Mouse (Mus musculus): Measurements from ENCODE around the gene Muc1. TPM values are rescaled to one million over a fixed set of nuclear protein-coding genes. Genes with fewer than 3 reads are reported as not detected.

Muc1 gene
- total and polyA plus RNA-seq, 3 experiments, result 0.09 to 0.60 (median 0.38) TPM

DNA sequence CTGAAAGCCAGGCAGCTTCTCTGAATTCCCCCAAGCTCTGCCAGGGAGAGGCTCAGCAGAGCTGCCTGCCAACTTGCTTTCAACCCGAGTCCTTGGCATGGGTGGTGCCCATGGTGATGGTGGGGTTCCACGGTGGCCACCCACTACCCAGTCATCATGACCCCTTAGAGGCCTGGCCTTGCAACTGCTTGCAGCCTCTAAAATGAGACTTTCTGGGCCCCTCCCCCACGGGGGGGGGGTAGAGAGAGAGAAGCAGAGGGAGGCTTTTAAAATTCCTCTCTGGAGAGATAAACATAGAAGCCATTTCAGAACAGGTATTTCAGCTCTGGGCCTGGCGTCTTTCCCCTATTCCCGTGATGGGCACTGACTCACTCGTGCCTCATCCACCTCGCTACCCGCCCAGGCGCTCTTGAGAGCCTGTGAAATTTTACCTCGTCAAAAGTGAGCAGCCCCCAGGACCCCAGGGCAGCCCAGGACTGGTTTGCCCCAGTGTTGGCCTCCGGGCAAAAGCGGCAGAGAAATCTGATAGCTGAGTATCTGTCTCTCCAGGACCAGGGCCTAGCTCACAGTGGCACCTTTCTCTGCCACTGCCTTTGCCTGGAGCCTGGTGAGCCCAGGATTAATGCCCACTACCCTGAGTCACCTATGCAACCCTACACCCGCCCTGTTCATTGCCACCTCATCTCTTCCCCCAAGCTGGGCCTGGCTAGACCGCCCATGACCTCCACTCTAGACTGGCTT lies 48.6 kb downstream of the Muc1 start:
- no peak overlapping the region for H3K4me3 ChIP-seq (replicated peaks in 1 of 3; ENCODE audit: low read depth in 2 of 3, low read length in 2 of 3, poor library complexity in 1 of 3)

DNA sequence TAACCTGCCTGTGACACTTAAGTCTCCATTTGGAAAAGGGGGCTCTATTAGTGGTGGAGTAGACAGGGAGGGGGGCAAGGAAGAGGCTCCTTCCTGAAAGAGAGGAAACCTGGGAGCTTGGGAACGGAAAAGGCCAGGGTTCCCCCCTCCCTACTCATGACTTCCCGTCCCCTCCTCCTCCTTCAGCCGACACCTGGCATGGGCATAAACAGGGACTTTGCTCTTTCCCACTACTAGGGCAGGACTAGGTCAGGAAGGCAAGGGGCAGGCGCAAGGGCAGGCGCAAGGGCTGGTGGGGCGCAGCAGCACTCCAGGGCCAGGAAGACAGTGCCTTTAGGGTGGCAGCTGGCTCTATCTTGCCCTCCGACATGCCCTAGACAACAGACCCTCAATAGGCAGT lies 49.2 kb downstream of the Muc1 start:
- H3K4me3 ChIP-seq (replicated peaks in 1 of 3; ENCODE audit: low read depth in 2 of 3, low read length in 2 of 3, poor library complexity in 1 of 3), result no peak overlapping the region
- peaks cover 13 to 26% of the 10 kb centered on the region in 2 experiments for H3K4me1 ChIP-seq (ENCODE audit: control insufficient read depth in 1 of 2, insufficient read depth in 2 of 2)
- in situ Hi-C loops (cut with MboI; ENCODE audit: low pct_ligation_motif_present, low pct_unique_long_range_greater_than_20kb, low sequenced_read_pairs), result no loop called here
- H3K27me3 ChIP-seq (replicated peaks), result peaks cover 7% of the 10 kb centered on the region
- no peak for DNase-seq (ENCODE audit: extremely low read depth)
- H3K36me3 ChIP-seq (replicated peaks in 1 of 2; ENCODE audit: control insufficient read depth in 1 of 2, insufficient read depth in 1 of 2, low read length in 1 of 2), result no peaks in the 10 kb centered on the region
- no peaks in the 10 kb centered on the region for H3K9me3 ChIP-seq (replicated peaks; ENCODE audit: low read length)
- H3K4me2 ChIP-seq (ENCODE audit: insufficient read depth, low read depth, poor library complexity, severe bottlenecking), result no peak overlapping the region
- no peak overlapping the region for H3K9ac ChIP-seq (ENCODE audit: insufficient read depth, low read depth)
- no peak overlapping the region for H3K27ac ChIP-seq (ENCODE audit: insufficient read depth, low read depth)
- no peak for TF ChIP-seq SIN3A (IDR thresholded peaks at IDR 0.05; ENCODE audit: low read length)
- no peak for TF ChIP-seq ETS1 (conservative IDR thresholded peaks at IDR 0.05; ENCODE audit: low read depth, low read length)
- no peak for TF ChIP-seq MAFK (IDR thresholded peaks at IDR 0.05; ENCODE audit: insufficient replicate concordance, low read length)
- H3K79me2 ChIP-seq (replicated peaks; ENCODE audit: control insufficient read depth, extremely low read depth, insufficient read depth, poor library complexity, severe bottlenecking), result no peaks in the 10 kb centered on the region
- dilution Hi-C loops (cut with MboI; ENCODE audit: extremely low pct_ligation_motif_present, extremely low pct_unique_long_range_greater_than_20kb, low sequenced_read_pairs), result no loop called here

More for the DNA sequence above, 48.6 kb downstream of the Muc1 start:
- dilution Hi-C loops (cut with MboI; ENCODE audit: extremely low pct_ligation_motif_present, extremely low pct_unique_long_range_greater_than_20kb, low sequenced_read_pairs), result no loop called here
- no peak for DNase-seq (ENCODE audit: extremely low read depth)
- TF ChIP-seq ZMIZ1 (IDR thresholded peaks at IDR 0.05; ENCODE audit: low read depth, low read length) (no peak), MAFK (IDR thresholded peaks at IDR 0.05; ENCODE audit: insufficient replicate concordance, low read length) (no peak), KAT2A (IDR thresholded peaks at IDR 0.05; ENCODE audit: insufficient replicate concordance, low read length) (no peak), IRF4 (IDR thresholded peaks at IDR 0.05; ENCODE audit: low read depth, low read length) (no peak), TCF12 (IDR thresholded peaks at IDR 0.05; ENCODE audit: low read depth, low read length) (no peak), MXI1 (IDR thresholded peaks at IDR 0.05; ENCODE audit: low read depth, low read length) (no peak), SIN3A (IDR thresholded peaks at IDR 0.05; ENCODE audit: low read length) (no peak), ZKSCAN1 (IDR thresholded peaks at IDR 0.05; ENCODE audit: borderline replicate concordance, low read depth, low read length) (no peak), POLR2A (IDR thresholded peaks at IDR 0.05; ENCODE audit: low read depth, low read length) (no peak), RAD21 (IDR thresholded peaks at IDR 0.05; ENCODE audit: low read depth, low read length) (no peak), ETS1 (conservative IDR thresholded peaks at IDR 0.05; ENCODE audit: low read depth, low read length) (no peak), ZNF384 (IDR thresholded peaks at IDR 0.05; ENCODE audit: low read depth, low read length) (no peak), HCFC1 (IDR thresholded peaks at IDR 0.05; ENCODE audit: low read depth, low read length) (no peak), BHLHE40 (IDR thresholded peaks at IDR 0.05; ENCODE audit: low read depth, low read length) (no peak)
- H3K4me2 ChIP-seq (ENCODE audit: insufficient read depth, low read depth, poor library complexity, severe bottlenecking), result no peak overlapping the region
- in situ Hi-C loops (cut with MboI; ENCODE audit: low pct_ligation_motif_present, low pct_unique_long_range_greater_than_20kb, low sequenced_read_pairs), result no loop called here
- no peak overlapping the region for H3K9ac ChIP-seq (ENCODE audit: insufficient read depth, low read depth)
- no peak overlapping the region for H3K27ac ChIP-seq (ENCODE audit: insufficient read depth, low read depth)
- H3K79me2 ChIP-seq (replicated peaks; ENCODE audit: control insufficient read depth, extremely low read depth, insufficient read depth, poor library complexity, severe bottlenecking), result no peaks in the 10 kb centered on the region
- no peaks in the 10 kb centered on the region for H3K9me3 ChIP-seq (replicated peaks; ENCODE audit: low read length)
- no peaks in the 10 kb centered on the region for H3K36me3 ChIP-seq (replicated peaks in 1 of 2; ENCODE audit: control insufficient read depth in 1 of 2, insufficient read depth in 1 of 2, low read length in 1 of 2)
- peaks cover 7% of the 10 kb centered on the region for H3K27me3 ChIP-seq (replicated peaks)
- peaks cover 13 to 25% of the 10 kb centered on the region in 2 experiments for H3K4me1 ChIP-seq (ENCODE audit: control insufficient read depth in 1 of 2, insufficient read depth in 2 of 2)
